Mouse (Mus musculus): ENCODE results near the gene Klre1.
"Not testable (repeated sequence)": the region's sequence is repeated elsewhere in the genome, so short reads cannot be mapped to it uniquely, and the experiment has no call there.

The Klre1 gene

GRCm38 (mm10) chr6:129591508-129591907 is 13.8 kb downstream of the Klre1 start, which contains the start of gene Klrd1:
Gene Klrd1 (plus strand): TSS chr6:129591782.
- DNase-seq = no peak

- peak; percentile 12 for DNase-seq
Observed at GRCm38 (mm10) chr6:129608372-129608771, 30.7 kb downstream of the Klre1 start.

- DNase-seq = no peak
Observed at GRCm38 (mm10) chr6:129623735-129624134, 46.0 kb downstream of the Klre1 start, which contains the start of gene Klrk1. Gene Klrk1 (minus strand): TSS chr6:129623864.

- DNase-seq = not testable (repeated sequence)
Observed at GRCm38 (mm10) chr6:129631046-129631445, 53.3 kb downstream of the Klre1 start.
